In the genomic region with DNA sequence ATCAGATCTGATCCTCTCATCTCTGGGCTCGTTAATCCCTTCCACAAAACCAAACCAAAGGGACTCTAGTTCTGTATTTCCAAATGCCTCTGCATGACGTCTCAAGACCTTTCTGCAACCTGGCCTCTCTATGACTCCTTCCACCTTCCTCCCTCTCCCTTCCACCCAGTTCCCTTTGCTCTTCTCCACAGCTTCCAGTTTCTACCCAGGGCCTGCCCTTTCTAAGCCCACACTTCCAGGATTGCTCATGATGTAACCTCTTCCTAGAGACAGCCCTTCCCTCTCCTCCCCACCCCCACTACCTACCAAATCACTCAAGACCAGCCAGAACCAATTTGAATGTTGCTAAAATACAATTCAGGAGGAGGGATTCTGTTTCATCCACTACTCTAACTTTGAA, we compare ENCODE assay signal across 13 mouse cellular contexts. TPM values are rescaled to one million over a fixed set of nuclear protein-coding genes. Genes with fewer than 3 reads are reported as not detected.
DNase-seq lines count a peak whose midpoint lies in the region; ATAC-seq and TF ChIP-seq lines count a peak whose summit lies in the region.
"Had no signal": no experiment of that assay in that cellular context is flagged by ENCODE, and none has a peak within 500 bp of the region (broad histone marks: within the 10 kb centered on the region; RNA-seq: fewer than 3 reads in every experiment).

No protein-coding gene starts in this region.

- no peaks in the 10 kb centered on the region for H3K27me3 ChIP-seq in forebrain, embryonic 14.5 days (replicated peaks; ENCODE audit: control insufficient read depth, insufficient read depth, low read length)
- no peaks in the 10 kb centered on the region for H3K27me3 ChIP-seq in forebrain, embryonic 11.5 days (ENCODE audit: control insufficient read depth, insufficient read depth, low read length)
- H3K27me3 ChIP-seq in intestine, embryonic 15.5 days (replicated peaks), result no peaks in the 10 kb centered on the region
- H3K27me3 ChIP-seq in thymus, adult 2 months (ENCODE audit: control insufficient read depth, insufficient read depth, low read length), result no peaks in the 10 kb centered on the region

- no peak overlapping the region for H3K4me3 ChIP-seq in forebrain, embryonic 14.5 days (ENCODE audit: low read depth, low read length)
- no peak overlapping the region for H3K4me3 ChIP-seq in forebrain, embryonic 11.5 days (ENCODE audit: low read depth, low read length)
- H3K4me3 ChIP-seq in intestine, embryonic 15.5 days (replicated peaks), result no peak overlapping the region
- no peak overlapping the region for H3K4me3 ChIP-seq in thymus, adult 2 months (ENCODE audit: control insufficient read depth, insufficient read depth, low read length)

- peaks cover 27% of the 10 kb centered on the region for H3K4me1 ChIP-seq in forebrain, embryonic 14.5 days (ENCODE audit: control insufficient read depth, insufficient read depth, low read length)
- H3K4me1 ChIP-seq in forebrain, embryonic 11.5 days (replicated peaks; ENCODE audit: control insufficient read depth, insufficient read depth, low read length), result peaks cover 9% of the 10 kb centered on the region; the same call in 1 of the 2 replicates
- H3K4me1 ChIP-seq in intestine, embryonic 15.5 days (replicated peaks), result peaks cover 27% of the 10 kb centered on the region; the same call in 1 of the 2 replicates
- peaks cover 29% of the 10 kb centered on the region for H3K4me1 ChIP-seq in thymus, adult 2 months (replicated peaks; ENCODE audit: control insufficient read depth, insufficient read depth, low read length)

- no peak for TF ChIP-seq POLR2A in thymus, adult 2 months (IDR thresholded peaks at IDR 0.05; ENCODE audit: control insufficient read depth, extremely low read depth, insufficient read depth, low read length, poor library complexity)

- 50% methylated on average over 2 of the region's 2 CpGs for WGBS in forebrain, embryonic 14.5 days
- 66% methylated on average over 2 of the region's 2 CpGs for WGBS in forebrain, embryonic 11.5 days
- 65% methylated on average over 2 of the region's 2 CpGs for WGBS in intestine, embryonic 15.5 days
- WGBS in thymus, adult 2 months, result 84% methylated on average over 2 of the region's 2 CpGs

- no peak for TF ChIP-seq CTCF in thymus, adult 2 months (IDR thresholded peaks at IDR 0.05; ENCODE audit: borderline replicate concordance, control insufficient read depth, extremely low read depth, insufficient read depth, low read length, poor library complexity)

- no peak for DNase-seq in forebrain, embryonic 14.5 days (ENCODE audit: low spot score)
- DNase-seq in forebrain, embryonic 11.5 days (ENCODE audit: low spot score), result no peak
- DNase-seq in lung, adult 18-20 months, result peak; percentile 31 to 45
- DNase-seq in lung, postnatal 14 days, result no peak
- peak; percentile 25 for DNase-seq in retina, embryonic 14.5 days (ENCODE audit: low spot score)
- no peak for DNase-seq in thymus, adult 2 months
- DNase-seq in layer of hippocampus, postnatal 25 days (ENCODE audit: extremely low spot score in 1 of 2, low spot score in 1 of 2), result no peak
- DNase-seq: cerebellum, postnatal 25 days; gastrocnemius, postnatal 14 days; thymus, postnatal 14 days had no signal

- no peaks in the 10 kb centered on the region for H3K36me3 ChIP-seq in forebrain, embryonic 14.5 days (ENCODE audit: control insufficient read depth, insufficient read depth, low read length)
- no peaks in the 10 kb centered on the region for H3K36me3 ChIP-seq in forebrain, embryonic 11.5 days (ENCODE audit: control insufficient read depth, insufficient read depth, low read length)
- no peaks in the 10 kb centered on the region; the same call in 1 of the 2 replicates for H3K36me3 ChIP-seq in intestine, embryonic 15.5 days
- H3K36me3 ChIP-seq in thymus, adult 2 months (ENCODE audit: control insufficient read depth, insufficient read depth, low read length), result no peaks in the 10 kb centered on the region

- H3K4me2 ChIP-seq in forebrain, embryonic 14.5 days (ENCODE audit: low read length), result peak overlapping the region; percentile 82
- H3K4me2 ChIP-seq in forebrain, embryonic 11.5 days (ENCODE audit: low read depth, low read length, severe bottlenecking), result no peak overlapping the region; the same call in 1 of the 2 replicates
- peak overlapping the region; percentile 81; the same call in 1 of the 2 replicates for H3K4me2 ChIP-seq in intestine, embryonic 15.5 days (replicated peaks)

- no peak overlapping the region for H3K9ac ChIP-seq in forebrain, embryonic 14.5 days (ENCODE audit: low read length)
- no peak overlapping the region for H3K9ac ChIP-seq in forebrain, embryonic 11.5 days (ENCODE audit: low read length)
- H3K9ac ChIP-seq in intestine, embryonic 15.5 days, result no peak overlapping the region

- H3K27ac ChIP-seq in forebrain, embryonic 14.5 days (ENCODE audit: low read depth, low read length), result no peak overlapping the region
- no peak overlapping the region for H3K27ac ChIP-seq in forebrain, embryonic 11.5 days (ENCODE audit: low read depth, low read length)
- H3K27ac ChIP-seq in intestine, embryonic 15.5 days, result no peak overlapping the region
- H3K27ac ChIP-seq in thymus, adult 2 months (ENCODE audit: control insufficient read depth, insufficient read depth, low read length), result no peak overlapping the region
- H3K27ac ChIP-seq: macrophage had no signal

- H3K9me3 ChIP-seq in forebrain, embryonic 14.5 days (replicated peaks; ENCODE audit: control insufficient read depth, low read length), result no peaks in the 10 kb centered on the region
- no peaks in the 10 kb centered on the region for H3K9me3 ChIP-seq in forebrain, embryonic 11.5 days (ENCODE audit: control insufficient read depth, low read length)
- no peaks in the 10 kb centered on the region for H3K9me3 ChIP-seq in intestine, embryonic 15.5 days

- no peak for ATAC-seq in forebrain, embryonic 14.5 days
- ATAC-seq in forebrain, embryonic 11.5 days (replicated peaks; ENCODE audit: low FRiP score), result no peak
- no peak for ATAC-seq in intestine, embryonic 15.5 days
- ATAC-seq: CD4-positive, CD25-positive, alpha-beta regulatory T cell, adult 4 months had no signal

RNA-seq across cellular contexts. Expression of a gene that starts 2.9 kb away (rescaled TPM):
- 23.8 and 25.4 TPM in 2 replicates for polyA plus RNA-seq in forebrain, embryonic 14.5 days (2014; fragmentation: Nextera tagmentation; extraction: Ambion mirVana)
- 38.2 and 38.9 TPM in 2 replicates for polyA plus RNA-seq in forebrain, embryonic 11.5 days (2014; fragmentation: Nextera tagmentation; extraction: Ambion mirVana)
- 24.7 and 29.2 TPM in 2 replicates for polyA plus RNA-seq in intestine, embryonic 15.5 days (2015; fragmentation: Nextera tagmentation; extraction: Ambion mirVana)
- 149 and 171 TPM in 2 replicates for polyA plus RNA-seq in thymus, adult 2 months (2012; rRNA removed)
- 10 to 100 TPM; 51.6 to 55.9 TPM for total RNA-seq in layer of hippocampus, postnatal 25 days (2021)

Comparison
In these comparisons a context has a peak if more than half of its experiments do, and no peak if none do; other contexts are left out.
1. DNase-seq: peak in lung, adult 18-20 months (2 of 2) and retina, embryonic 14.5 days (single experiment); none in forebrain, embryonic 14.5 days (single experiment), forebrain, embryonic 11.5 days (single experiment), lung, postnatal 14 days (single experiment), thymus, adult 2 months (single experiment) and layer of hippocampus, postnatal 25 days (0 of 2).